Mouse (Mus musculus): Measurements from ENCODE around the gene Tmc4.

GRCm38 (mm10) chr7:3658578-3658977 is 18.8 kb downstream of the Tmc4 start:
- TF ChIP-seq POLR2A (IDR thresholded peaks at IDR 0.05; ENCODE audit: insufficient read depth, low read length) (no peak), EP300 (IDR thresholded peaks at IDR 0.05; ENCODE audit: insufficient read depth, low read depth, low read length) (no peak), CTCF (IDR thresholded peaks at IDR 0.05; ENCODE audit: low read depth, low read length) (no peak)
